ENCODE assay signal across 23 mouse cellular contexts in genomic region chr6:14978201-14978600, GRCm38 (mm10).
DNase-seq lines count a peak whose midpoint lies in the region; ATAC-seq and TF ChIP-seq lines count a peak whose summit lies in the region.
"Had no signal": no experiment of that assay in that cellular context is flagged by ENCODE, and none has a peak within 500 bp of the region (broad histone marks: within the 10 kb centered on the region; RNA-seq: fewer than 3 reads in every experiment).

No protein-coding gene starts in this region.

- TF ChIP-seq POLR2A in lung, adult 2 months (IDR thresholded peaks at IDR 0.05; ENCODE audit: borderline replicate concordance, extremely low read depth, low read depth, low read length): no peak

- TF ChIP-seq CTCF in lung, embryonic 14.5 days (IDR thresholded peaks at IDR 0.05; ENCODE audit: low read depth): no peak
- TF ChIP-seq CTCF in lung, adult 2 months (IDR thresholded peaks at IDR 0.05; ENCODE audit: insufficient read depth, low read length): no peak
- no peak for TF ChIP-seq CTCF in lung, postnatal 0 days (IDR thresholded peaks at IDR 0.05)

- no peak overlapping the region for H3K9ac ChIP-seq in lung, embryonic 14.5 days
- no peak overlapping the region for H3K9ac ChIP-seq in lung, embryonic 15.5 days
- no peak overlapping the region for H3K9ac ChIP-seq in lung, postnatal 0 days (replicated peaks; ENCODE audit: low read depth)
- H3K9ac ChIP-seq in lung, embryonic 16.5 days (ENCODE audit: low read length): no peak overlapping the region

- no peak overlapping the region for H3K27ac ChIP-seq in lung, embryonic 14.5 days (ENCODE audit: low read depth)
- no peak overlapping the region for H3K27ac ChIP-seq in lung, embryonic 15.5 days
- no peak overlapping the region for H3K27ac ChIP-seq in lung, postnatal 0 days (ENCODE audit: low read length)
- 0 out of 2 replicates have a peak overlapping the region, but pooled peaks have one; percentile 10 for H3K27ac ChIP-seq in lung, embryonic 16.5 days (ENCODE audit: low read length)
- no peak overlapping the region for H3K27ac ChIP-seq in hindbrain, embryonic 10.5 days

- WGBS in lung, embryonic 14.5 days: 55% methylated on average over 5 of the region's 5 CpGs
- 64% methylated on average over 5 of the region's 5 CpGs for WGBS in lung, adult 2 months
- WGBS in lung, embryonic 15.5 days: 58% methylated on average over 5 of the region's 5 CpGs
- 66% methylated on average over 5 of the region's 5 CpGs for WGBS in lung, postnatal 0 days
- WGBS in lung, embryonic 16.5 days: 67% methylated on average over 5 of the region's 5 CpGs
- 91% methylated on average over 5 of the region's 5 CpGs for WGBS in hindbrain, embryonic 10.5 days

- DNase-seq in lung, embryonic 14.5 days: no peak
- no peak for DNase-seq in lung, adult 2 months
- no peak for DNase-seq in lung, postnatal 0 days (ENCODE audit: low spot score)
- no peak for DNase-seq in lung, adult 18-20 months
- DNase-seq in Muller cell, postnatal 12 days (ENCODE audit: inconsistent ontology term): peak; percentile 5
- no peak for DNase-seq in hindbrain, embryonic 10.5 days (ENCODE audit: low spot score)
- DNase-seq: adrenal gland, adult 2 months; adrenal gland, adult 8-10 months; adrenal gland, postnatal 10 days; adrenal gland, postnatal 14 days; adrenal gland, postnatal 25 days; adrenal gland, postnatal 36 days; B cell, adult 2 months; cerebellum, adult 11 months; cerebellum, adult 11-12 months; cerebellum, adult 18-20 months had no signal

- TF ChIP-seq EP300 in lung, postnatal 0 days (IDR thresholded peaks at IDR 0.05): no peak

- 0 out of 2 replicates have a peak, but pooled peaks cover 2% of the 10 kb centered on the region for H3K4me1 ChIP-seq in lung, embryonic 14.5 days (ENCODE audit: insufficient read depth)
- no peaks in the 10 kb centered on the region; the same call in 1 of the 2 replicates for H3K4me1 ChIP-seq in lung, adult 2 months (ENCODE audit: control insufficient read depth, insufficient read depth, low read length)
- H3K4me1 ChIP-seq in lung, embryonic 15.5 days: peaks cover 9% of the 10 kb centered on the region; the same call in 1 of the 2 replicates
- no peaks in the 10 kb centered on the region for H3K4me1 ChIP-seq in lung, postnatal 0 days (ENCODE audit: insufficient read depth, low read depth, low read length)
- no peaks in the 10 kb centered on the region; the same call in 1 of the 2 replicates for H3K4me1 ChIP-seq in lung, embryonic 16.5 days (replicated peaks; ENCODE audit: control insufficient read depth, insufficient read depth, low read length)
- no peaks in the 10 kb centered on the region for H3K4me1 ChIP-seq in hindbrain, embryonic 10.5 days (replicated peaks)

- no peak overlapping the region for H3K4me3 ChIP-seq in lung, embryonic 14.5 days (ENCODE audit: low read depth, low read length)
- H3K4me3 ChIP-seq in lung, adult 2 months (replicated peaks; ENCODE audit: extremely low read depth, low read depth, low read length): no peak overlapping the region
- H3K4me3 ChIP-seq in lung, embryonic 15.5 days: no peak overlapping the region
- H3K4me3 ChIP-seq in lung, postnatal 0 days (ENCODE audit: low read depth, low read length): no peak overlapping the region
- no peak overlapping the region for H3K4me3 ChIP-seq in lung, embryonic 16.5 days (ENCODE audit: low read length)
- H3K4me3 ChIP-seq in hindbrain, embryonic 10.5 days: no peak overlapping the region

- no peaks in the 10 kb centered on the region for H3K36me3 ChIP-seq in lung, embryonic 14.5 days (ENCODE audit: insufficient read depth)
- H3K36me3 ChIP-seq in lung, embryonic 15.5 days: no peaks in the 10 kb centered on the region
- no peaks in the 10 kb centered on the region for H3K36me3 ChIP-seq in lung, postnatal 0 days (ENCODE audit: insufficient read depth, low read length)
- H3K36me3 ChIP-seq in lung, embryonic 16.5 days (ENCODE audit: control insufficient read depth, insufficient read depth, low read length): no peaks in the 10 kb centered on the region
- no peaks in the 10 kb centered on the region for H3K36me3 ChIP-seq in hindbrain, embryonic 10.5 days
- H3K36me3 ChIP-seq: G1E had no signal

- peaks cover 4% of the 10 kb centered on the region; the same call in 1 of the 2 replicates for H3K9me3 ChIP-seq in lung, embryonic 14.5 days (ENCODE audit: low read depth, low read length)
- H3K9me3 ChIP-seq in lung, embryonic 15.5 days: peaks cover 3% of the 10 kb centered on the region; the same call in 1 of the 2 replicates
- 0 out of 2 replicates have a peak, but pooled peaks cover 3% of the 10 kb centered on the region for H3K9me3 ChIP-seq in lung, postnatal 0 days (ENCODE audit: low read length)
- H3K9me3 ChIP-seq in lung, embryonic 16.5 days (ENCODE audit: control insufficient read depth, low read length): no peaks in the 10 kb centered on the region
- H3K9me3 ChIP-seq in hindbrain, embryonic 10.5 days: 0 out of 2 replicates have a peak, but pooled peaks cover 4% of the 10 kb centered on the region

- peak; percentile 79 for ATAC-seq in lung, embryonic 14.5 days (ENCODE audit: insufficient read depth)
- ATAC-seq in lung, embryonic 15.5 days (ENCODE audit: borderline replicate concordance, extremely low read depth, low FRiP score, low TSS enrichment): peak; percentile 52; the same call in 1 of the 2 replicates
- no peak for ATAC-seq in lung, postnatal 0 days
- peak; percentile 54; the same call in 1 of the 2 replicates for ATAC-seq in lung, embryonic 16.5 days (ENCODE audit: low read depth)
- ATAC-seq: activated CD4-positive, CD25-positive, alpha-beta regulatory T cell, adult 4 months; CD4-positive, CD25-positive, alpha-beta regulatory T cell, adult 4 months; Patski had no signal

- no peaks in the 10 kb centered on the region for H3K27me3 ChIP-seq in lung, embryonic 14.5 days (ENCODE audit: insufficient read depth, low read length)
- no peaks in the 10 kb centered on the region for H3K27me3 ChIP-seq in lung, embryonic 15.5 days
- no peaks in the 10 kb centered on the region for H3K27me3 ChIP-seq in lung, postnatal 0 days (replicated peaks; ENCODE audit: insufficient read depth, low read length)
- H3K27me3 ChIP-seq in lung, embryonic 16.5 days (ENCODE audit: control insufficient read depth, insufficient read depth, low read depth, low read length): no peaks in the 10 kb centered on the region
- no peaks in the 10 kb centered on the region for H3K27me3 ChIP-seq in hindbrain, embryonic 10.5 days (ENCODE audit: insufficient read depth, poor library complexity, severe bottlenecking)
- H3K27me3 ChIP-seq: CH12.LX had no signal

- H3K4me2 ChIP-seq in lung, embryonic 14.5 days: no peak overlapping the region
- H3K4me2 ChIP-seq in lung, embryonic 15.5 days: no peak overlapping the region
- no peak overlapping the region for H3K4me2 ChIP-seq in lung, postnatal 0 days (replicated peaks; ENCODE audit: low read depth, low read length)
- H3K4me2 ChIP-seq in lung, embryonic 16.5 days (ENCODE audit: low read depth, low read length): no peak overlapping the region
